Mouse (Mus musculus) C2C12 (cell line): Measurements from ENCODE around the gene Epb41l5.

Experiments used
- CTCF ChIP-seq: IDR thresholded peaks from one replicate; pipeline ENCODE4 v1.5.1; 2011; ENCODE audit not compliant: control insufficient read depth, insufficient read depth, insufficient read length
- MAX ChIP-seq: IDR thresholded peaks from one replicate; pipeline ENCODE4 v1.6.1; 2011; ENCODE audit warnings: mild to moderate bottlenecking, control low read depth
- MYOG ChIP-seq: IDR thresholded peaks from one replicate; pipeline ENCODE4 v1.6.1; 2011; ENCODE audit not compliant: control insufficient read depth, insufficient read length; ENCODE audit errors: extremely low read depth
- USF1 ChIP-seq: IDR thresholded peaks from one replicate; pipeline ENCODE4 v1.6.1; 2011; ENCODE audit warnings: low read depth, mild to moderate bottlenecking, control low read depth, moderate library complexity

GRCm38 (mm10) chr1:119674984-119675383 is 26.2 kb upstream of the Epb41l5 start:
- TF ChIP-seq CTCF (no peak), USF1 (no peak), MAX (no peak), MYOG (no peak)
